Mouse (Mus musculus) macrophage (primary cell): ENCODE measurements at regions not wholly inside any gene's neighbourhood (a gene's known extent, or its start where the extent isn't known, plus 50 kb on each side); places are given as distances from the start of the nearest gene placed in this dataset.
A peak's percentile ranks its signal among the peaks of the same experiment; 100 is the strongest.

Experiments
- H3K27ac ChIP-seq: fragments of 350-480 bp; formaldehyde crosslinking; 2 replicates; pipeline ENCODE4 v1.9.0; 2021
- H3K36me3 ChIP-seq: fragments of 350-480 bp; formaldehyde crosslinking; 2 replicates; pipeline ENCODE4 v1.9.0; 2021; ENCODE audit errors: inconsistent target
- H3K4me3 ChIP-seq: fragments of 350-480 bp; formaldehyde crosslinking; 2 replicates; pipeline ENCODE4 v1.9.0; 2021; ENCODE audit errors: inconsistent target
- H3K79me2 ChIP-seq: fragments of 350-480 bp; formaldehyde crosslinking; 2 replicates; pipeline ENCODE4 v1.9.0; 2021; ENCODE audit errors: inconsistent target
- WGBS: methylation state at CpG from one replicate; pipeline ENCODE4 v1.1.7; 2026; ENCODE audit warnings: inconsistent platforms; ENCODE audit not compliant: missing documents; 5-methylcytosine and 5-hydroxymethylcytosine counted together

DNA sequence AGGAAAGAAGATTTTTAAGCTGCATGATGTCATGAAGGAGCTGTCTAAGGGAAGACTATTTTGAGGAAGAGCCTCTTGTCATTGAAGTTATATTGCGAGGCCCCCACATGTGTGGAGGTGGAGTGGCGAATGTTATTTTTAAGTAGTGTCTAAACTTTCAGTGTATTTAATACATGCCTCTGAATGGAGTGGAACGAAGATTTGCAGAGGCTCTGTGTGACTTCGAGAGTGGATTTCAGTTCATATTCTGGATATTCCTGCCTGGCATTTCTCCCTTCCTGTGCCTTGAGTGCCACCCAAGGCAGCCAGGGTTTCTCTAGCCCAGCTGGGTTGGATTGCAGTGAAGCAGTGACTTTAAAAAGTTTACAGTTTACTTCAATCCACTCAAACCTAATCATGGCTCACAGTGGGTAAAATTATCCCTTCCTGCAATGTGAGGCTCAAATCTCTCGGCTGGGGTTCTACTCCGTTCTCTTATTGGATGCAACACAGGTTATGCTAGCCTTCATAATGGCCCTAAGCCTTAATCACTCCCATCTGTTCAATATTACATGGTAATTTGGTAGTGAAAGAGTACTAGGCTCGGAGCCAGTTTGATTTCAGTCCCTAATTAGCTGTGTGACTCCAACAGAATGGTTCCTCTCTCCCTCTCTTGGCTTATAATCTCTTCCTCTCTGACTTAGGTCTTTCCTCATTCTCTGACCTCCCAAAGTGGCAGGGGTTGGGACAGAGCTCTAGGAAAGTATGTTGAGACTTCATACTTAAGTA lies 138.1 kb upstream of the Pik3r1 start:
- WGBS = 90% methylated on average over 7 of the region's 7 CpGs
- H3K36me3 ChIP-seq = no peaks in the 10 kb centered on the region
- peak overlapping the region; percentile 34 for H3K27ac ChIP-seq
- H3K79me2 ChIP-seq = no peaks in the 10 kb centered on the region
- H3K4me3 ChIP-seq = no peak overlapping the region

GRCm38 (mm10) chr13:101909026-101909425 lies 141.0 kb upstream of the Pik3r1 start:
- Histone ChIP-seq H3K27ac (peak overlapping the region; percentile 84), H3K4me3 (no peak overlapping the region), H3K36me3 (no peaks in the 10 kb centered on the region), H3K79me2 (no peaks in the 10 kb centered on the region)
- WGBS = 3% methylated on average over 5 of the region's 5 CpGs

DNA sequence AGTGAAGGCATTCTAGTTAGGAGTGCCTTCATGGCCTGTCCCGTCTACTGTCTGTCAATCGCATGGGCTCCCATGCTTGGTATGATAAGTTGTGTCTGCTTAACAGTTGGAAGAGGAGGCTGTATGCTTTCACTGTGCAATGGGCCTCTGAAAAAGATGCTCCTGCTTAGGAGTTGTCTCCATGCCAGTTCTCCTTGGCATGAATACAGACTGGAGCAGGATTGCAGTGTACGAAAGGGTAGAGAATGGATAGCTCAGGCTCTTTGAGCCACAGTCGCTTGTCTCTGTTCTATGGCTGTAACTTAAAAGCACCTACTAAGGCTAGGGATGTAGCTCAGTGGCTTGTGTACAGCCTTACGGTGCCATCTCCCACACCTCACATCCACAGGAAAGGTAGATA lies 142.7 kb upstream of the Pik3r1 start:
- Histone ChIP-seq H3K36me3 (no peaks in the 10 kb centered on the region), H3K27ac (no peak overlapping the region), H3K4me3 (no peak overlapping the region), H3K79me2 (no peaks in the 10 kb centered on the region)
- WGBS = 95% methylated on average over 5 of the region's 5 CpGs

GRCm38 (mm10) chr13:101914132-101914531 lies 146.1 kb upstream of the Pik3r1 start:
- no peaks in the 10 kb centered on the region for H3K36me3 ChIP-seq
- H3K27ac ChIP-seq = no peak overlapping the region

GRCm38 (mm10) chr13:101914691-101915541 lies 146.9 kb upstream of the Pik3r1 start:
- H3K27ac ChIP-seq = no peak overlapping the region
- H3K79me2 ChIP-seq = no peaks in the 10 kb centered on the region
- no peak overlapping the region for H3K4me3 ChIP-seq
- no peaks in the 10 kb centered on the region for H3K36me3 ChIP-seq
- 57% methylated on average over 5 of the region's 5 CpGs for WGBS

More at GRCm38 (mm10) chr13:101914132-101914531, 146.1 kb upstream of the Pik3r1 start:
- WGBS = 67% methylated on average over 4 of the region's 4 CpGs
- Histone ChIP-seq H3K4me3 (no peak overlapping the region), H3K79me2 (no peaks in the 10 kb centered on the region)

GRCm38 (mm10) chr13:101915542-101915941 lies 147.5 kb upstream of the Pik3r1 start:
- Histone ChIP-seq H3K27ac (no peak overlapping the region), H3K4me3 (no peak overlapping the region)
- WGBS = 96% methylated on average over 6 of the region's 6 CpGs

DNA sequence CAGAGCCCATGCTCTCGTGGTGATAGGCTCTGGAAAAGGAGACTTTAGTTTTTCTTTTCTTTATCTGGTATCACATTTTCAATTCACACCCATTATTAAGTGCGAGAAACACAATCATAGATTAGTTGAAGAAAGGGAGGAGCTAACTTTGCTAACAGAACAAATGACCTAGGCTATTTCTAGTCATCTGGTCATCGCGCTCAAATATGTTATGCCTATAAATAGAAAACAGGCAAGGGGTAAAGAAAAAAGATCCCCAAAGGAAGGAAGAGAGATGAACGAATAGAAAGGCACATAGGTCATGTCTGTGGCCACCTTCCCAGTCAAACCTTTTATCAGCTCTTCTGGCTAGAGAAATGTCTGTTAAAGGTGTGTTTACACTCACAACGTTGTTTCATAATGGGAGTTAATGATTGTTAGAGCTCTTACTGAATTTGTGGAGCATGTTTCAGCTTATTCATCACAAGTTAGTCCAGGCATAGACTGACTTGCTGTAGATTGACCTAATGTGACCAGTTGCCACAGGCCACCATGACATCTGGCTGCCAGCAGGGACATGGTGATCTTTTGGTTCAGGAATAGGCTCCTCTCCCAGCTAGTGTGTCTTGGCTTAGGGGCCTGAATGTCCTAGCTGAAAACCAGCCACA lies 148.1 kb upstream of the Pik3r1 start:
- no peak overlapping the region for H3K27ac ChIP-seq
- no peaks in the 10 kb centered on the region for H3K36me3 ChIP-seq
- WGBS = 91% methylated on average over 6 of the region's 6 CpGs
- H3K79me2 ChIP-seq = no peaks in the 10 kb centered on the region
- no peak overlapping the region for H3K4me3 ChIP-seq

More at GRCm38 (mm10) chr13:101915542-101915941, 147.5 kb upstream of the Pik3r1 start:
- Histone ChIP-seq H3K36me3 (no peaks in the 10 kb centered on the region), H3K79me2 (no peaks in the 10 kb centered on the region)

DNA sequence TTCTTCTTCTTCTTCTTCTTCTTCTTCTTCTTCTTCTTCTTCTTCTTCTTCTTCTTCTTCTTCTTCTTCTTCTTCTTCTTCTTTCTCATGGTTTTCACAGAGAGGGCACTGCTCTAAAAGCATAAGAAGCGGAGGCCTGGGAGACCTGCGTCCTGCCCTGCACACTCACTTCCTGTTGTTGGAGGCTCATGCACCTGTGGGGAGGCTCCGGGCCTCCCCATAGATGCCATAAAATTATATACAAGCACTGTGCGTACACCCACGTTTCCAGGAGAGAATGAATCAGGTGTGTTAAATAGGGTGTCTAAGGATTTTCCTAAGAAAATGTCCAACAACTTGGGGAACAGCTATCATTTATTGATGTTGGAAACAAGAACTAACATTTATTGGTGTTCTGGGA lies 148.9 kb upstream of the Pik3r1 start:
- no peak overlapping the region for H3K4me3 ChIP-seq
- 77% methylated on average over 5 of the region's 5 CpGs for WGBS

DNA sequence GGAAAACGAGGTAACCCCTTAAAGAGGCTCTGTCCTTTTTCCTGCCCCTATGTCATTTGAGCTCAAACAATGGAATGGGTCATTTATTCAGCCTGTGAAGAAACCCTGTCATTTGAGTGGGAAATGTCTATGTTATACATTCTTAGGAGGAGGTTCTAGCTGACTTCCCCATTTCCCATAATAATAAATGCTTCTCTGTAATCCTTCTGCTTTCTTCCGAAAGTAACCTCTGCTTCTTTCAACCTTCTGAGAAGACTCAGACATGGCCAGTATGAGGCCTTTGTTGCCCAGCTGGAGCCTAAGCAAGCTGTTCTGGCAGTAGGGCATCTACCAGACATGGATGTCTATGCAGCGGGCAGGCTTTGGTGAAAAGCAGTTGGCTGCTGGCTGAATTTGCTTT lies 150.2 kb upstream of the Pik3r1 start:
- Histone ChIP-seq H3K27ac (no peak overlapping the region), H3K36me3 (no peaks in the 10 kb centered on the region), H3K79me2 (no peaks in the 10 kb centered on the region), H3K4me3 (no peak overlapping the region)
- 48% methylated on average over 3 of the region's 3 CpGs for WGBS

More for the DNA sequence above, 148.9 kb upstream of the Pik3r1 start:
- H3K79me2 ChIP-seq = no peaks in the 10 kb centered on the region
- H3K27ac ChIP-seq = no peak overlapping the region
- no peaks in the 10 kb centered on the region for H3K36me3 ChIP-seq

DNA sequence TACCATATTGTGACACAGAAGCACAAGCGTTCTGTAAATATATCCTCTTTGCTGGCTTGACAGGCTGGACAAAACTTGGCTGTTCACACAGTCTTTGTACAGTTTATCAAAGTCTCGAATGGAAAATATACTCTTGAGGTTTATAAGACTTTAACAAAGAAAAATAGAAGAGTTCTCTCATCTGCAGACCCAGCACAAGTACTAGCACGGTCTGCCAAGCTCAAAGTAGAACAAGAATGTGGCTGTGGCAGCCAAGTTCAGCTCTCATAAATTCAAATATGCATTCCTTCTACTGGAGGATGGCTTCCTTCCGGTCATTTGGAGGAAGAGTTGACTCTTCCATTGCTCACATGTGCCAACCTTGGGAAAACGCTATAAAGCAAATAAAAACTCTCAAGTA lies 151.2 kb upstream of the Pik3r1 start:
- no peaks in the 10 kb centered on the region for H3K36me3 ChIP-seq
- H3K27ac ChIP-seq = no peak overlapping the region
- H3K4me3 ChIP-seq = no peak overlapping the region
- 87% methylated on average over 5 of the region's 5 CpGs for WGBS
- no peaks in the 10 kb centered on the region for H3K79me2 ChIP-seq

DNA sequence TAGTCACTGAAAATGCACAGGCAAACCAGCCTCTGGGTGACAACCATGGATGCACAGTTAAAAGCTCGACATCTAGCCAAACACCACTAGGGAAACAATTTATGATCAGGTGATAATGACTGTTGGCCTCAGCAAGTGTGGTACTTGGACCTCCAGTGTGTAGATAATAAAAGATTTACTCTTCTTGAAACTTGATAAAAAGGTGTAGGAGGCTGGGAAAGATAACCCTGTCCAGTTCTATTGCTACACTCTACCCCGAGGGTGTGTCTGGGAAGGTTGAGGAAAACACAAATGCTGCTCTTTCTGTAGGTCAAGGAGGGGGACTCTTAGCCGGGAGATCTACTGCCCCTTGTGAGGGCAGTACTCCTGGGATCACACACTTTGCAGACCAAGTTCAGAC lies 152.4 kb upstream of the Pik3r1 start:
- WGBS = 94% methylated on average over 3 of the region's 3 CpGs

GRCm38 (mm10) chr13:101924637-101925036 lies 156.6 kb upstream of the Pik3r1 start:
- 83% methylated on average over 2 of the region's 2 CpGs for WGBS
- Histone ChIP-seq H3K36me3 (no peaks in the 10 kb centered on the region), H3K4me3 (no peak overlapping the region), H3K27ac (no peak overlapping the region), H3K79me2 (no peaks in the 10 kb centered on the region)

More for the DNA sequence above, 152.4 kb upstream of the Pik3r1 start:
- H3K27ac ChIP-seq = no peak overlapping the region
- H3K79me2 ChIP-seq = no peaks in the 10 kb centered on the region
- H3K36me3 ChIP-seq = no peaks in the 10 kb centered on the region
- H3K4me3 ChIP-seq = no peak overlapping the region

DNA sequence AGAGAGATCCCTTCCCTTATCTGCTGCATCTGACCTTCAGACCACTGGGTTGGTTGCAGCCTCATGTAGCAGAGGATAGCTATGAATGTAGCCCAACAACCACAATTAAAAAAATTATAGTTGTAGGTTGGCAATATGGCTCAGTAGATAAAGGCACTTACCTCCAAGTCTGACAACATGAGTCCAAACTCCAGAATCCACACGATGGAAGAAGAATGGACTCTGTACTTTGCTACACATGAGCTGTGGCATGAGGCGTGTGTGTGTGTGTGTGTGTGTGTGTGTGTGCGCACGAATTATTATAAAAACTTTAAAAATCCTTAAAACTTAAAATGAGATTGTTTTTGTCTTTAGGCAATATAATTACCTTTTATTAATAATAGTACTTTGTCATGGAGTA lies 163.2 kb upstream of the Pik3r1 start:
- Histone ChIP-seq H3K27ac (no peak overlapping the region), H3K79me2 (no peaks in the 10 kb centered on the region), H3K36me3 (no peaks in the 10 kb centered on the region), H3K4me3 (no peak overlapping the region)
- 86% methylated on average over 2 of the region's 4 CpGs for WGBS

DNA sequence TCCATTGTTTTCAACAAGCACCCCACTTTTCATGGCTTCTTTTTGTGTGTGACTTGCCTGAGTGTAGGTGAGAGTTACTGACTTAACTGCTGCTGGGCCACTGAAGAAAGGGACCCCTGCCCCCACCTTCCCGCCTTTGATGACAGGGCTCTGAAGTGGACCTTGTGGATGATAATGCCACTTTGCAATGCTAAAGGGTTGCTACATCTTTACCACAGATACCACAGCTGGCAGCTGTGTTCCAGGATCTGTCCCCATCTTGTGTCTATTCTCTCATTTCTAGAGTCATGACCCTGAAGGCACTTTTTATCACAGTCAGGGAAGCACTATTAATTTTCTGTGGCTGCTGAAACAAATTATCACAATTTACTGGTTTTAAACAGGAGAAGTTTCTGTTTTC lies 163.9 kb upstream of the Pik3r1 start:
- H3K36me3 ChIP-seq = no peaks in the 10 kb centered on the region
- H3K27ac ChIP-seq = no peak overlapping the region
- H3K4me3 ChIP-seq = no peak overlapping the region
- H3K79me2 ChIP-seq = no peaks in the 10 kb centered on the region
- WGBS = 38% methylated on average over 1 of the region's 1 CpGs

GRCm38 (mm10) chr13:101935843-101936242 lies 167.8 kb upstream of the Pik3r1 start:
- WGBS = 46% methylated on average over 4 of the region's 4 CpGs
- H3K36me3 ChIP-seq = no peaks in the 10 kb centered on the region
- no peak overlapping the region for H3K27ac ChIP-seq
- no peaks in the 10 kb centered on the region for H3K79me2 ChIP-seq
- H3K4me3 ChIP-seq = no peak overlapping the region
